Mouse (Mus musculus) embryo, embryonic 11 days (tissue): ENCODE data around the gene Idh2.

ENCODE experiments used
- DNase-seq: peaks from one replicate; pipeline ENCODE4 v3.0.0-alpha.2; 2015

Idh2 gene

GRCm38 (mm10) chr7:80081586-80082554, 33.3 kb downstream of the Idh2 start:
- DNase-seq = no peak

GRCm38 (mm10) chr7:80078792-80079301, 36.3 kb downstream of the Idh2 start:
- DNase-seq = peak; percentile 71

- no peak for DNase-seq
Observed at GRCm38 (mm10) chr7:80077801-80078200, 37.4 kb downstream of the Idh2 start.

DNA sequence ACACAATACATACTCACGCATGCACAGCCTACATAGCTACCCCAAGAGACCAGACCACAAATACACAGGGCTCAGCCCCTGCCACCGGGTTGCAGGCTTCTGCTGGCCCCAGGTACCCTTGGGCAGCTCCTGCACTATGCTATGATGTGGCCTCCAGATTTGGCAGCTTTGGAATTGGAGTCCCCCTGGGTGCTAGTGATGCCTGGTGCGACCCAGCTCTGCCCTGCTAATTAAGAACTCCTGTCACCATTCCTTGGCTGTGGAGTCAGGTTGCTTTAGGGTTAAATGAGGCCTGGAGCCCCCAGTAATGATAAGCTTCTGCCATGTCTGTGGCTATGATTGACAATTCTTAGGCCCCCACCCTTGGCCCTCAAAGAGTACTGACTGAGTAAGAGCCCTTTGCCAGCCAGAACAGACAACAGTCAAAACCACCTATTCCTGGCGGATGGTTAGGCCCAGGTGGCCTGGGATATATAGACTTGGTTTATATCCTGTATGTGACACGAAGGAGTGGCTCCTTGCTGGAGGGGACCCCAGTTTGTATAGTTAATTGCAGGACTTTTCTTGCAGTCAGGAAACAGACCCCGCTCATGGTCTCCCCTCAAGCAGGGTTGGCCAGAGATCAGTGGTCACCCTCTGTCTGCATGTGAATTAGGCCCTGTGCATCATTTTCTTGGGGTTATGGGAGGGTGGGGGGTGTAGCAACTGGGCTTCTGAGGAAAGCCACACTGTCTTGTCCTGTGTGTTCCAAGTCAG, 38.1 kb downstream of the Idh2 start:
- no peak for DNase-seq

GRCm38 (mm10) chr7:80075946-80076583, 39.1 kb downstream of the Idh2 start:
- peak; percentile 61 for DNase-seq

- no peak for DNase-seq
Observed at GRCm38 (mm10) chr7:80074921-80075441, 40.2 kb downstream of the Idh2 start.

GRCm38 (mm10) chr7:80073506-80073905, 41.7 kb downstream of the Idh2 start:
- DNase-seq = no peak

GRCm38 (mm10) chr7:80072297-80072696, 42.9 kb downstream of the Idh2 start:
- no peak for DNase-seq

GRCm38 (mm10) chr7:80071209-80071608, 44.0 kb downstream of the Idh2 start:
- no peak for DNase-seq

DNA sequence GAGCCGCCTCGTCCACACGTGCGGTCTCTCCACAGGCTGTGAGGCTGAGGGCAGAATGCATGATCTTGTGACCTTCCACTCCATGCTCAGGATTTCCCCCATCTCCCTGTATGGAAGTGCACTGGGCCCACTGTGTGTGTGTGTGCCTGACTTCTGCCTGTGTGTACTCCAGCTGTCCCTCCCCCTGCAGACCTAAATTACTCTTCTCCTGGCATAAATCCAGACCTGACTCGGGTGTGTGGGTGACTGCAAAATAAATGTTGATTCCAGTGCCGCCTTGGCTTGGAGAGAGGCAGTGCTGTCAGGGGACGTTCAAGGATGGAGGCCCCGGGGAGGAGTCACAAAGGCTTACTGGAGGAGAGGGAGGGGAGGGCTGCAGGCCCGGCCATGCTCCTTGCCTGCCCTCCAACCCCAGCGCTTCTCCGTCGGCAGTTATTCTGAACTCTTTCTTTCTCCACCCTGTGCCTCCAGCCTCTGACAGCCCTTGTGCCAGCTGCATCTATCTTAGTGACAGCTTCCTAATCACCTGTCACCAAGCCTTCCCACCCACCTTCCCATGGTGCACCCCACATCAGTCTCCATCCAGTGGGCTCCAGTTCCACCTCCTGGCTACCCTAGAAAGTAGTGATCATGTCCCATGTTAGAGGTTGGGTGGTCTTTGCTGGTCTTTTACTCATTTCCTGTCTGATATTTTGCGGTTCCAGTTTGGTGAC, 45.4 kb downstream of the Idh2 start:
- peak; percentile 51 for DNase-seq

DNA sequence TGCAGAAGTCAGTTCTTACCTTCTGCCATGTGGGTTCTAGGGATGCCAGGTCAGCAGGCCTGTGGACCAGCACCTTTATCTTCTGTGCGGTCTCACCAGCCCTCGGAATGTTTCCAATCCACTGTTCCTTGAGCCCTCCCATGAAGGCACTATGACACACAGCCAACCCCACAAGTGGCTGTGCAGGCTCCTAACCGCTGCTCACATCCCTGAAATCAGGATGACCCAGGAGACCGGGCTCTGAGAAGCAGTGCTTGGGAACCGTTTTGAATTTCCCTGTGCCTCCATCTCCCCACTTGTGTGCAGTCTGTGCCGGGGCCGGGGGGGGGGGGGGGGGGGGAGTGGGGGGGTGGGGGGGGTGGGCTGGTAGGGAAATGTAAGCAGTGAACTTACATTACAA, 46.9 kb downstream of the Idh2 start:
- DNase-seq = no peak

GRCm38 (mm10) chr7:80066675-80067455, 48.3 kb downstream of the Idh2 start:
- no peak for DNase-seq

- no peak for DNase-seq
Observed at GRCm38 (mm10) chr7:80065250-80065649, 49.9 kb downstream of the Idh2 start.

DNA sequence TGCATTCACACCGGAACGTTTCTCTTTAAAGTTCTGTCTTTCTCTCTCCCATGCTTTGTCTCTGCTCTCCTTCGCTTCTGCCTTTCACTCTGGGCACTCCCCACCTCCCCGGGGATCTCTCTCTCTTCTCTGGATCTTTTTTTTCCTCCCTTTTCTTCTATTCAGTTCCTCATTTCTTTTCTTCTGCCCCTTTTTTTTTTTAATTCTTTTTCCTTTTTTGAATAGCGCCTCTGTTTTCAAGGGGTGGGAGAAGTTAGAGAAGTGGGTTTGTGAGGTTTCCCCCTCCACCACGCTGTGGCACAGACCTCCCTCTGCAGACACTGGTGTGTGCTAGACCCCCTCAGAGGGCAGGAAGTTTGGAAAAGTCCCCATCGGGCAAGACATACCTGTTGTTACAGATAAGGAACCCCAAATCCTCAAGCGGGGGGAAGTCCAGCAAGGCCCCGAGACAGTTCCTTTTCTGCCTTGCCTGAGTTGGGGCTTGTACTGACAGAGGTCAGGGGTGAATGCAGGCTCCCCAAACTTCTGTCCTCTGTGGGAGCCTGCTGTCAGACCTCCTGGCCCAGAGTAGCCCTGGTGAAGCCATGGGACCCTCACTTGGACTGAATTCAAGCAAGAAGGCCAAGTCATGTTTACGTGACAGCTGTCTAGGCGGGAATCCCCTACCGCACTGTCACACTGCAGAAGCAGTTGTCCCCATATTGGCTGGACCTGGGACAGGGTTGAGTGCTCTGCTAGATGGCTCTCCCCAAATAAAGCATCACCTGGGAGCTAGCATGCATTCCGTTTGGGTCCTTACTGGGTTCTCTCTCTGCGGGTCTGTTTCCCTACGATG, 51.1 kb downstream of the Idh2 start:
- DNase-seq = no peak

- DNase-seq = no peak
Observed at GRCm38 (mm10) chr7:80063244-80063643, 51.9 kb downstream of the Idh2 start.

DNA sequence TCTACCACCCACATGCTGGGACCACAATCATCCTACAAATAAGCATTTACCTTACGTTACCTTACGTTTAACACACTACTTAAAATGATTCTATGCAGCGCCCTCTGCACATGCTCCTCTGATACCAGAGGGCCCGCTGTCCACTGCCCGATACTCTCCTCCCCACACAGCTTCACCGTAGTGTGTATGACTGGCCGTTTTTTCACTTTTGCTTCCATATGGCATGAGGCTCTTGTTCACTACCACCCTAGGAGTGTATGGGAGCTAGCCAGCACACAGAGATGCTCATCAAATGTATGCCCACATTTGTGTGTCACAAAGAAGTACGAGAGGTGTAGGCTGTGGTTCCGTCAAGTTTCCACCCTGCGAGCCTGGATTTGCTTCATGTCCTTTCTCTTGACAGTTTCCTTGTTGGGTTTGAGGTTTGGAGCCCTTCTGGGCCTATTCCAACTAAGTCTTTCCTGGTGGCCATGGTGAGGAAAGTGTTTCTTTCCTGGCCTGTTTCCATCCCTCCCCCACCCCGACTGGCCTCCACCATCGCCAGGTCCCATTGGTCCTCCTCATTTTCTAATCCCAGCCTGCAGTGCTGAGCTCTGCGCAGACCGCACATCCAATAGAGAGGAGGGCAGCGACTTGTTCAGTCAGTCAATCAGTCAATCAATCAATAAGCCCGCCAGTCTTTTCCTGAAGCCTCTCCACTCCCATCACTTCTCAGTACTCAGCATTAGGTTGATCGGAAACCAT, 52.9 kb downstream of the Idh2 start:
- no peak for DNase-seq

DNA sequence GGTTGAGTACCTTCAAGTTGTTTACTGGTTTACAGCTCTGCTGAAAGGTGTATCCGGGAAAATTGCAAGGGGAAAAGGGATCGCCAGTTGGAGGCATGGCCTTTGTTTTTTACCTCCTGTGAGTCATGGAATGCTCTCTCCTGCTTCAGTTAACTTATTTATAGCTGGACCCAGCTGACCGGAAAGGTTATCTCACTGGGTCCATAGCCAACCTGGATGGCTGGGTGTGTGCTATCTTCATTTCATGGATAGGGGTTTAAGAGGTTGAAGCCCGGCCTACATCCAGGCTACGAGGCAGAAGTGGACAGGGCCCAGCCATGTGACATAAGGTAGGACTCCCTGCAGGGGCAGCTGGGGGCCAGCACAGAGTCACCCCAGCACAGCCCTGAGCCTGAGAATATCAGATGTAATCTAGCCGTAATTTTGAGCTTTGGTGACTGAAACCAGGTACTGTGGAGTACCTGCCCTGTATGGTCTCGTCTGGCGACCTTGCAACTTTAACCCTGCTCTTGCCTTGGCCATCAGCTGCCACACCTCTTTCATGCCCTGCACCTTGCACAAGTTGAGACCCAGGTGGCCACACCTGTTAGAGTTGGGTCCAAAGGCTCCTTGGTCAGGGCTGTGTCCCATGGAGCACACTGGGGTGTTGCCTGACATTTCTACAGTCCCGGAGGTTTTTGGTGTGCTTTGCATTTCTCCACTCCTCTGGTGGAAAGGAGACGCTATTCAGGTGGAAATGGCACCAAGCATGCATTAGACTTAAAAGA, 55.0 kb downstream of the Idh2 start:
- DNase-seq = no peak

- DNase-seq = no peak
Observed at GRCm38 (mm10) chr7:80059064-80059838, 55.9 kb downstream of the Idh2 start.
